Mouse (Mus musculus): ENCODE results near the gene Stk10. TPM values are rescaled to one million over a fixed set of nuclear protein-coding genes. Genes with fewer than 3 reads are reported as not detected.
"Not testable (repeated sequence)": the region's sequence is repeated elsewhere in the genome, so short reads cannot be mapped to it uniquely, and the experiment has no call there.

Gene Stk10
- polyA plus RNA-seq, 1 experiment from 2014 or later: 0.67 TPM

GRCm38 (mm10) chr11:32614463-32614862, 81.4 kb downstream of the Stk10 start:
- Histone ChIP-seq H3K4me3 (ENCODE audit: low read depth, low read length) (no peak overlapping the region), H3K4me1 (ENCODE audit: control insufficient read depth, insufficient read depth, low read length) (peaks cover 3% of the 10 kb centered on the region; the same call in 1 of the 2 replicates), H3K27me3 (ENCODE audit: control insufficient read depth, insufficient read depth, low read length) (no peaks in the 10 kb centered on the region), H3K9ac (ENCODE audit: low read length) (no peak overlapping the region), H3K9me3 (ENCODE audit: control insufficient read depth, low read length) (no peaks in the 10 kb centered on the region), H3K4me2 (no peak overlapping the region), H3K36me3 (ENCODE audit: control insufficient read depth, insufficient read depth, low read length) (no peaks in the 10 kb centered on the region), H3K27ac (ENCODE audit: low read depth, low read length) (no peak overlapping the region)
- ATAC-seq (ENCODE audit: low FRiP score) (no peak), DNase-seq (ENCODE audit: low spot score, missing footprints) (no peak)
- 94% methylated on average over 29 of the region's 29 CpGs for WGBS

GRCm38 (mm10) chr11:32615561-32615960, 82.5 kb downstream of the Stk10 start:
- DNase-seq (ENCODE audit: low spot score, missing footprints) (peak; percentile 80), ATAC-seq (ENCODE audit: low FRiP score) (no peak)
- Histone ChIP-seq H3K27me3 (ENCODE audit: control insufficient read depth, insufficient read depth, low read length) (no peaks in the 10 kb centered on the region), H3K4me2 (no peak overlapping the region), H3K27ac (ENCODE audit: low read depth, low read length) (no peak overlapping the region), H3K9ac (ENCODE audit: low read length) (no peak overlapping the region), H3K4me3 (ENCODE audit: low read depth, low read length) (no peak overlapping the region), H3K9me3 (ENCODE audit: control insufficient read depth, low read length) (no peaks in the 10 kb centered on the region), H3K4me1 (ENCODE audit: control insufficient read depth, insufficient read depth, low read length) (peaks cover 3% of the 10 kb centered on the region; the same call in 1 of the 2 replicates), H3K36me3 (ENCODE audit: control insufficient read depth, insufficient read depth, low read length) (no peaks in the 10 kb centered on the region)
- 14% methylated on average over 11 of the region's 11 CpGs for WGBS

GRCm38 (mm10) chr11:32616091-32616490, 83.0 kb downstream of the Stk10 start:
- no peak for DNase-seq (ENCODE audit: low spot score, missing footprints)
- WGBS: 71% methylated on average over 6 of the region's 6 CpGs
- Histone ChIP-seq H3K4me2 (no peak overlapping the region), H3K9ac (ENCODE audit: low read length) (no peak overlapping the region), H3K4me3 (ENCODE audit: low read depth, low read length) (no peak overlapping the region), H3K9me3 (ENCODE audit: control insufficient read depth, low read length) (no peaks in the 10 kb centered on the region), H3K4me1 (ENCODE audit: control insufficient read depth, insufficient read depth, low read length) (peaks cover 3% of the 10 kb centered on the region; the same call in 1 of the 2 replicates), H3K27me3 (ENCODE audit: control insufficient read depth, insufficient read depth, low read length) (no peaks in the 10 kb centered on the region), H3K27ac (ENCODE audit: low read depth, low read length) (no peak overlapping the region), H3K36me3 (ENCODE audit: control insufficient read depth, insufficient read depth, low read length) (no peaks in the 10 kb centered on the region)
- no peak for ATAC-seq (ENCODE audit: low FRiP score)

- no peaks in the 10 kb centered on the region for H3K27me3 ChIP-seq (ENCODE audit: control insufficient read depth, insufficient read depth, low read length)
- H3K4me1 ChIP-seq (ENCODE audit: control insufficient read depth, insufficient read depth, low read length): peaks cover 3% of the 10 kb centered on the region; the same call in 1 of the 2 replicates
- no peaks in the 10 kb centered on the region for H3K36me3 ChIP-seq (ENCODE audit: control insufficient read depth, insufficient read depth, low read length)
- no peak for ATAC-seq (ENCODE audit: low FRiP score)
- no peaks in the 10 kb centered on the region for H3K9me3 ChIP-seq (ENCODE audit: control insufficient read depth, low read length)
- no peak overlapping the region for H3K9ac ChIP-seq (ENCODE audit: low read length)
- H3K4me3 ChIP-seq (ENCODE audit: low read depth, low read length): no peak overlapping the region
- no peak overlapping the region for H3K27ac ChIP-seq (ENCODE audit: low read depth, low read length)
- no peak for DNase-seq (ENCODE audit: low spot score, missing footprints)
- H3K4me2 ChIP-seq: no peak overlapping the region
- 95% methylated on average over 1 of the region's 1 CpGs for WGBS
Measured at GRCm38 (mm10) chr11:32618036-32618435, 84.9 kb downstream of the Stk10 start.

- not testable (repeated sequence) for H3K27me3 ChIP-seq (ENCODE audit: control insufficient read depth, insufficient read depth, low read length); H3K27ac ChIP-seq (ENCODE audit: low read depth, low read length); H3K4me3 ChIP-seq (ENCODE audit: low read depth, low read length); H3K9me3 ChIP-seq (ENCODE audit: control insufficient read depth, low read length); ATAC-seq (ENCODE audit: low FRiP score); H3K4me2 ChIP-seq; H3K36me3 ChIP-seq (ENCODE audit: control insufficient read depth, insufficient read depth, low read length); H3K9ac ChIP-seq (ENCODE audit: low read length); DNase-seq (ENCODE audit: low spot score, missing footprints); H3K4me1 ChIP-seq (ENCODE audit: control insufficient read depth, insufficient read depth, low read length)
- 79% methylated on average over 5 of the region's 5 CpGs for WGBS
Measured at GRCm38 (mm10) chr11:32618641-32619040, 85.5 kb downstream of the Stk10 start.

GRCm38 (mm10) chr11:32619257-32619816, 86.2 kb downstream of the Stk10 start:
- Histone ChIP-seq H3K9ac (ENCODE audit: low read length) (no peak overlapping the region), H3K36me3 (ENCODE audit: control insufficient read depth, insufficient read depth, low read length) (no peaks in the 10 kb centered on the region), H3K4me1 (ENCODE audit: control insufficient read depth, insufficient read depth, low read length) (peaks cover 3% of the 10 kb centered on the region; the same call in 1 of the 2 replicates), H3K4me3 (ENCODE audit: low read depth, low read length) (no peak overlapping the region), H3K27me3 (ENCODE audit: control insufficient read depth, insufficient read depth, low read length) (no peaks in the 10 kb centered on the region), H3K9me3 (ENCODE audit: control insufficient read depth, low read length) (no peaks in the 10 kb centered on the region), H3K4me2 (no peak overlapping the region), H3K27ac (ENCODE audit: low read depth, low read length) (no peak overlapping the region)
- ATAC-seq (ENCODE audit: low FRiP score) (no peak), DNase-seq (ENCODE audit: low spot score, missing footprints) (peak; percentile 82)
- WGBS: 76% methylated on average over 8 of the region's 8 CpGs

DNA sequence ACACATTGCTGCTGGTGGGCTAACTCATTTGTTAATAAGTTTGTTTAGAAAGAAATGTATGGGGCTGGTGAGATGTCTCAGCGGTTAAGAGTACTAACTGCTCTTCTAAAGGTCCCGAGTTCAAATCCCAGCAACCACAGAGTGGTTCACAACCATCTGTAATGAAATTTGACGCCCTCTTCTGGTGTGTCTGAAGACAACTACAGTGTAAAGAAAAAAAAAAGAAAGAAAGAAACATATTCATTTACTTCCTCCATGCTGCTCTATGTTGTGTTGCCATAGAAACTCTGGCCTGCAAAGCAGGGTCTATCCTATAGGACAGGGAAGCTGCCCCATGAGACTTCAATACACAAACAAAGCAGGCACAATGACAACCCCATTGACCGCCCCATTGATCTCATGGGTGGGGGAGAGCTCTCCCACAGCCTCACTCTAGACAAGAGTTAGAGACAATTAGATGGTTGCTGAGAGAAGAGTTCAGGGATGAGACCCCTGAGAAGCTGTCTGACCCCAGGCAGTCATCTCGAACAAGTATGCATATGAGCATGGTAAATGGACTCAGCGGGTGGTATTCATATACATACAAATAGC, 86.9 kb downstream of the Stk10 start:
- DNase-seq (ENCODE audit: low spot score, missing footprints) (peak; percentile 73), ATAC-seq (ENCODE audit: low FRiP score) (no peak)
- WGBS: 76% methylated on average over 6 of the region's 6 CpGs
- Histone ChIP-seq H3K9me3 (ENCODE audit: control insufficient read depth, low read length) (no peaks in the 10 kb centered on the region), H3K36me3 (ENCODE audit: control insufficient read depth, insufficient read depth, low read length) (no peaks in the 10 kb centered on the region), H3K27ac (ENCODE audit: low read depth, low read length) (no peak overlapping the region), H3K9ac (ENCODE audit: low read length) (no peak overlapping the region), H3K27me3 (ENCODE audit: control insufficient read depth, insufficient read depth, low read length) (no peaks in the 10 kb centered on the region), H3K4me1 (ENCODE audit: control insufficient read depth, insufficient read depth, low read length) (peaks cover 3% of the 10 kb centered on the region; the same call in 1 of the 2 replicates), H3K4me2 (no peak overlapping the region), H3K4me3 (ENCODE audit: low read depth, low read length) (no peak overlapping the region)

DNA sequence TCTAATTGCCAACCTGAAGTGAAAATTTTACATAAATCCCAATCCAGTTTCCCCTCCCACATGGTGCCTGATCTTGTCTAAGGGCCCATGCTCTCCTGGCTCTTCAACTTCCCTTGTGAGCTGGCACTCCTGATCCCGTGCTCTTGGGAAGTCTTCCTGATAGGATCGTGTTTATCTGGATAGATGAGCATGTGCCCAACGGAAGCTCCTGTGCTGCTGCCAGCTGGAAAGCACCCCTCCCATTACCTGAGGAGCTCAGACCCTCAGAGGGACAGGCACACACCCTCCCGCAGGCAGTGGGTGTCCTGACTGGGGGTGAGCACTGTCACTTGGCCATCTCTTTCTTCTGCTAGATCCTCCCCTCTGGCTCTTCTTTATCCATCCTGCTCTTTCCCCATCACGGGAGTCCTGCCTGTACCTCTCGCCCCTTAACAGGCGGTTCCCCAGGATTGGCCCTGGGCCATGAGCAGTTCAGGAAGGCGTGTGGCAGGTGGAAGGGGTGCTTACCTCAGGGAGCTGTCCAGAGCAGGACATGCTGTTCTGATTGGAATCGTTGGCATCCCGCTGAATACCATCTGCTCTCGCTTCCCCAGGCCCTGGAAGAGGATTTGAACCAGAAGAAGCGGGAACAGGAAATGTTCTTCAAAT, 88.8 kb downstream of the Stk10 start:
- WGBS: 85% methylated on average over 12 of the region's 12 CpGs
- Histone ChIP-seq H3K9ac (ENCODE audit: low read length) (no peak overlapping the region), H3K4me3 (ENCODE audit: low read depth, low read length) (no peak overlapping the region), H3K4me1 (ENCODE audit: control insufficient read depth, insufficient read depth, low read length) (no peaks in the 10 kb centered on the region; the same call in 1 of the 2 replicates), H3K4me2 (no peak overlapping the region), H3K9me3 (ENCODE audit: control insufficient read depth, low read length) (no peaks in the 10 kb centered on the region), H3K27ac (ENCODE audit: low read depth, low read length) (no peak overlapping the region), H3K36me3 (ENCODE audit: control insufficient read depth, insufficient read depth, low read length) (no peaks in the 10 kb centered on the region), H3K27me3 (ENCODE audit: control insufficient read depth, insufficient read depth, low read length) (no peaks in the 10 kb centered on the region)
- no peak for ATAC-seq (ENCODE audit: low FRiP score)
- peak; percentile 23 for DNase-seq (ENCODE audit: low spot score, missing footprints)

- H3K4me1 ChIP-seq (ENCODE audit: control insufficient read depth, insufficient read depth, low read length): no peaks in the 10 kb centered on the region; the same call in 1 of the 2 replicates
- ATAC-seq (ENCODE audit: low FRiP score): no peak
- H3K9ac ChIP-seq (ENCODE audit: low read length): no peak overlapping the region
- H3K27me3 ChIP-seq (ENCODE audit: control insufficient read depth, insufficient read depth, low read length): no peaks in the 10 kb centered on the region
- H3K4me3 ChIP-seq (ENCODE audit: low read depth, low read length): no peak overlapping the region
- no peak for DNase-seq (ENCODE audit: low spot score, missing footprints)
- H3K36me3 ChIP-seq (ENCODE audit: control insufficient read depth, insufficient read depth, low read length): no peaks in the 10 kb centered on the region
- no peak overlapping the region for H3K4me2 ChIP-seq
- 86% methylated on average over 13 of the region's 13 CpGs for WGBS
- H3K9me3 ChIP-seq (ENCODE audit: control insufficient read depth, low read length): no peaks in the 10 kb centered on the region
- no peak overlapping the region for H3K27ac ChIP-seq (ENCODE audit: low read depth, low read length)
Measured at GRCm38 (mm10) chr11:32622479-32623190, 89.5 kb downstream of the Stk10 start.

Data from midbrain, embryonic 11.5 days (tissue).